Mouse (Mus musculus): Measurements from ENCODE around the gene Fam219a. TPM values are rescaled to one million over a fixed set of nuclear protein-coding genes. Genes with fewer than 3 reads are reported as not detected.

Gene Fam219a
- 3.8 and 6.3 TPM in 2 replicates for polyA plus RNA-seq (2015; fragmentation: Nextera tagmentation; extraction: Ambion mirVana)

GRCm38 (mm10) chr4:41569411-41569885, at the start of gene Fam219a, which contains the start of gene Dnaic1:
Gene Fam219a, minus strand, starts transcription at chr4:41569538.
Gene Dnaic1, plus strand, starts transcription at chr4:41569775.

DNA sequence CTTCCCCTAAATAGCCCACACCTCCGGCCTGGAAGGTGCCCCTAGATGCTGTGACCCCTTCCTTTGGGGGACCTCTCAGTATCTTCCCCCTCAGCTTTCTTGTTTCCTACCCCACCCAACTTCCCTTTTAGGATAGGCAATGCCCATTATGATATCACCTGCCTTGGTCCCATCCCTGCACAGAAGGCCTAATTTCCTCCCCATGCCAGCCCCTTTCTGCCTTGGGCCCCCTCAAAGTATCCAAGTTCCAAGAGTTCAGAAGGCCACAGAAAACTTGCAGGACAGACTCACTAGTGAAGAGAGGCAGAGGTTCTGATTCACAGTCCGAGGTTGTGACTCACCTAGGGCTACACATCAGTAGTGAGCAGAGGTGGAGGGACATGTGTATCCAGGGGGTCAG, 52.1 kb downstream of the Fam219a start, which contains the start of gene 1110017D15Rik:
Gene 1110017D15Rik, minus strand, starts transcription at position 101 of the 400 bp plus-strand sequence.

GRCm38 (mm10) chr4:41502986-41503412, 66.3 kb downstream of the Fam219a start, which contains the start of gene AI464131:
Gene AI464131, minus strand, starts transcription at chr4:41503076.

Other genes with a start within 250 kb of the Fam219a start
- 37.6 and 52.5 TPM in 2 replicates for gene Ubap1, start 220.5 kb downstream of the Fam219a start, polyA plus RNA-seq (2015; fragmentation: Nextera tagmentation; extraction: Ambion mirVana)
- 1.8 TPM in 2 replicates for gene Kif24, start 104.7 kb downstream of the Fam219a start, polyA plus RNA-seq (2015; fragmentation: Nextera tagmentation; extraction: Ambion mirVana)
- 74.3 and 75.2 TPM in 2 replicates for gene Nudt2, start 104.4 kb downstream of the Fam219a start, polyA plus RNA-seq (2015; fragmentation: Nextera tagmentation; extraction: Ambion mirVana)
- 4.2 and 6.0 TPM in 2 replicates for gene AI464131, start 66.5 kb downstream of the Fam219a start, polyA plus RNA-seq (2015; fragmentation: Nextera tagmentation; extraction: Ambion mirVana)
- 0.41 and 1.2 TPM in 2 replicates for gene 1110017D15Rik, start 52.2 kb downstream of the Fam219a start, polyA plus RNA-seq (2015; fragmentation: Nextera tagmentation; extraction: Ambion mirVana)
- 0.76 and 1.5 TPM in 2 replicates for gene Dnaic1, start 237 bp upstream of the Fam219a start, polyA plus RNA-seq (2015; fragmentation: Nextera tagmentation; extraction: Ambion mirVana)
- gene Enho, start 70.8 kb upstream of the Fam219a start, polyA plus RNA-seq (2015; fragmentation: Nextera tagmentation; extraction: Ambion mirVana): 14.2 and 24.3 TPM in 2 replicates
- 10.2 and 20.2 TPM in 2 replicates for gene Cntfr, start 127.6 kb upstream of the Fam219a start, polyA plus RNA-seq (2015; fragmentation: Nextera tagmentation; extraction: Ambion mirVana)
- gene Il11ra1, start 130.5 kb upstream of the Fam219a start, polyA plus RNA-seq (2015; fragmentation: Nextera tagmentation; extraction: Ambion mirVana): 170 and 228 TPM in 2 replicates
- 43.9 and 57.0 TPM in 2 replicates for gene Rpp25l, start 144.0 kb upstream of the Fam219a start, polyA plus RNA-seq (2015; fragmentation: Nextera tagmentation; extraction: Ambion mirVana)
- 192 and 202 TPM in 2 replicates for gene Dctn3, start 153.6 kb upstream of the Fam219a start, polyA plus RNA-seq (2015; fragmentation: Nextera tagmentation; extraction: Ambion mirVana)
- 0.07 TPM in 1 of 2 replicates, not detected in the other for gene Arid3c, start 161.6 kb upstream of the Fam219a start, polyA plus RNA-seq (2015; fragmentation: Nextera tagmentation; extraction: Ambion mirVana)
- gene Galt, start 185.7 kb upstream of the Fam219a start, polyA plus RNA-seq (2015; fragmentation: Nextera tagmentation; extraction: Ambion mirVana): 37.9 and 56.4 TPM in 2 replicates
- 50.5 and 75.3 TPM in 2 replicates for gene Sigmar1, start 186.6 kb upstream of the Fam219a start, polyA plus RNA-seq (2015; fragmentation: Nextera tagmentation; extraction: Ambion mirVana)
- 83.8 and 137 TPM in 2 replicates for gene Ccl27a, start 204.7 kb upstream of the Fam219a start, polyA plus RNA-seq (2015; fragmentation: Nextera tagmentation; extraction: Ambion mirVana)